Mouse (Mus musculus) bone marrow, adult 2 months (tissue): Measurements from ENCODE around the gene Aven.

ENCODE experiments used
- CTCF ChIP-seq: fragments of 200-500 bp; IDR thresholded peaks from 2 replicates; pipeline ENCODE4 v1.5.1; 2011; ENCODE audit warnings: low read length, control low read depth; ENCODE audit not compliant: control insufficient read depth, insufficient read depth
- POLR2A ChIP-seq: fragments of 200-500 bp; IDR thresholded peaks from 2 replicates; pipeline ENCODE4 v1.6.1; 2011; ENCODE audit warnings: low read depth, mild to moderate bottlenecking, control low read depth, low read length, borderline replicate concordance; ENCODE audit not compliant: control insufficient read depth

GRCm38 (mm10) chr2:112493539-112494260 is 936 bp downstream of the Aven start:
- TF ChIP-seq POLR2A, result no peak
- TF ChIP-seq CTCF, result no peak
